Mouse (Mus musculus) thymus, postnatal 14 days (tissue): Measurements from ENCODE around the gene Gzmf.
"Not testable (repeated sequence)": the region's sequence is repeated elsewhere in the genome, so short reads cannot be mapped to it uniquely, and the experiment has no call there.

Experiments
- DNase-seq: peaks from one replicate; pipeline ENCODE4 v3.0.0; 2021

Gzmf gene

DNA sequence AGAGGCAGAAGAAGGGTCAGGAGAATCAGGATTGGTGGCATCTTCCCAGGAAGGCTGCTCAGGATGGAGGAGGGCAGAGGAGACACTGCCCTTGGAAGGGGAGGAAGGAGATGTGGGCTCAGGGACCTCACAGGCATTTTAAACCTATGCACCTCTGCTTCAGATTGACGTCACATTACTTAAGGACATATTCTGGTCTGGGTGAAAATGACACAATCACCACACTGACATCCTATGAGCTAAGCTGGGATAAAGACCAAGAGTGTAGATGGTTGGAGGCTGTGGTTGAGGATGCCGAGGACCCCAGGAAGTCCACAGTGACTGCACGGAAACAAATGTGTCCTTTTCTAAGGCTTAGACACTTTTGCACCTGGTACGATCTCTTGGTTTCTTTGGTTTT, at the start of gene Gzmf:
TSS of gene Gzmf (minus strand) at position 101 of the 400 bp plus-strand sequence.
- no peak for DNase-seq

DNA sequence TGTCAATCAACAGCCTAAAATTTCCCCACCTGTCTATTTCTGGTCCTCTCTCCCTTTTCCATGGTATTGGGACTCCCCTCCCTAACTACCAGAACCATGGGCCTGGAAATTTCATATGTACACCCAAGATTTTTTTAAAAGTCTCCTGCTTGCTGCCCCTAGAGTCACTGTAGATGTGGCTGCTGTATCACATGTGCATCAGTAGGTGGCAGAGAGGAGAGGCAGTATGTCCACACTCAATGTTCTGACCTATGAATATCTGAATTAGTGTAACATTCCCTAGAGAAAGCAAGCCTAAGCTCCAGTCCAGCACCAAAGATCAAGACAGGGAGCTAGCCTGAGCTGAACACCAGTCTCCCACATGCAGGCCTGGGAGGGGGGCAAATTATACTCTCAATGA, 29.2 kb upstream of the Gzmf start:
- DNase-seq = no peak

DNA sequence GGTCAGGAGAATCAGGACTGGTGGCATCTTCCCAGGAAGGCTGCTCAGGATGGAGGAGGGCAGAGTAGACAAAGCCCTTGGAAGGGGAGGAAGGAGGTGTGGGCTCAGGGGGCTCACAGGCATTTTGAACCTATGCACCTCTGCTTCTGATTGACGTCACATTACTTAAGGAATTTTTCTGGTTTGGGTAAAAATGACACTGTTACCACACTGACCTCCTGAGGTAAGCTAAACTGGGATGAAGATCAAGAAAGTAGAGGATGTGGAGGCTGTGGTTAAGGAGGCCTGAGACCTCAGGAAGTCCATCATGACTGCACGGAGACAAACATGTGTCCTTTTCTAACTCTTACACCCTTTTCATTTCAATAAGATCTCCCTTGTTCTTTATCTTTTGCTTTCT, 23.3 kb upstream of the Gzmf start, which contains the start of gene Gzmc:
TSS of gene Gzmc (minus strand) at position 101 of the 400 bp plus-strand sequence.
- no peak for DNase-seq

DNA sequence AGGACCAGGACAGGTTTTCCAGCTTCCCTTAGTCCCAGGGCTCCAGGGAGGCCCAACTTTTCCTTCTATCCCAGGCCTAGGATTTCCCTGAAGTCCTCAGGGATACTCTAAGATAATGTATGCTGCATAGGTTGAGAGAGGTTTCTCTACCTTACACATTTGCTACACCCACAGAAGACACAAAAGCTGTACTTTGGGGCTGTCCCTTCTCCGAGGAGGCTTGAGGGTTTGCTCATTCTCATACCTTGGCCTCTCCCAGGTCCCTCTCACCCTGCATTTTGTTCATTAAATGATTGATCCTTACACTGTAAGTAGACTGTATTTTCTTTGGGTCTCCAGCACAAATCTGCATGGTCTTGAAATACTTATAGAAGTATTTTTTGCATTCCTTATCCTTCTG, 5.6 kb downstream of the Gzmf start:
- DNase-seq = no peak

DNA sequence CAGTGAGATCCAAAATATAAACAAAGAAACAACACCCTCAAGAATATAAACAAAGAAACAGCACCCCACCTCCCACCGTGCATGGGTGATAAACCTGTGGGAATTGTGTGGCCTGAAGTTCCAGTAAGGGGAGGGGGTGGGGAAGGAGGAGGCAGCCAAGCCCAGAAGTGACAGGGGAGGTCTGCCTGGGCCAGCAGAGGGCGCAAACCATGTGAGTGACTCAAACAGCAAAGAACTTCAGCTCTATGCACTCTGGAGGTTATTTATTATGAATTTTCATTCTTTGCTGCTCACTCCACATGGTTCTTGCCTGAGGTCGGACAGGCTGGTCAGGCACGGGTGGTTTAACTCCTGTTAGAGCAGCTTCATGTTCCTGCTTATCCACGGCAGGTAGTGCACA, 6.2 kb downstream of the Gzmf start:
- peak; percentile 60 for DNase-seq

DNA sequence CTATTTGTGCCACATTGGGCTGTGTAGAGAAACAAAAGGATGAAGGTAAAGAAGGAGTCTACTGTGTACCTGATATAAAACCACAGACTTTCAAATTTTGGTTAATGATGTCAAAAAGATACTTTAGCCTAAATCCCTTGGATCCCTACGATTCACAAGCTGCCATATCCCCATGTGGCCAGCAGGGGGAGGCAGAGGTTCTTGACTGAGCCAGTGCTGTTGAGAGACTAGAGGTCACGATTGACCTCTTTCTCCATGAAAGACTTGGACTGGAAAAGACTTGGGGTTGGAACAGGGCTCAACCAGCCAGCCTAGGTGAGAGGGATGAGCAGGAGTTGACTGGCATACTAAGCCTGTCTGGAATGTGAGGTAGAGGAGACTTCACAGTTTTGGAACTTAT, 7.2 kb downstream of the Gzmf start:
- DNase-seq = peak; percentile 72

DNA sequence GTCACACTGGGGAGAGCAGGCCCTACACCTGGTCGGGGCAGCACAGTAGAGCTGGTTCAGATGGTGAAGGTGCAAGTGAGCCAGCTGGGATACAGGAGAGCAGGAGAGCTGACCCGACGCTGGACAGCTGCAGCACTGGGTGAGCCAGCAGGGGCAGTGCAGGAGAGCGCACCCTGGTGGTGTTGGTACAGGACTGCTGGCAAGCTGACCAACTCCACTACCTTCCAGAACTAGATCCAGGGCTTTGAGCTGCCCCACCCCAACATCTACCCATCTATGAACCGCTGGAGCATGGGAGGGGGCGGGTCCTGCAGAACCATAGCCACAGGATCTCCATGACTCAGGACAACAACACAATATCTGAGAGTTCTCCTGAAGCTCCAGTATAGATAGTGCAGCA, 24.3 kb downstream of the Gzmf start:
- DNase-seq = peak; percentile 12

DNA sequence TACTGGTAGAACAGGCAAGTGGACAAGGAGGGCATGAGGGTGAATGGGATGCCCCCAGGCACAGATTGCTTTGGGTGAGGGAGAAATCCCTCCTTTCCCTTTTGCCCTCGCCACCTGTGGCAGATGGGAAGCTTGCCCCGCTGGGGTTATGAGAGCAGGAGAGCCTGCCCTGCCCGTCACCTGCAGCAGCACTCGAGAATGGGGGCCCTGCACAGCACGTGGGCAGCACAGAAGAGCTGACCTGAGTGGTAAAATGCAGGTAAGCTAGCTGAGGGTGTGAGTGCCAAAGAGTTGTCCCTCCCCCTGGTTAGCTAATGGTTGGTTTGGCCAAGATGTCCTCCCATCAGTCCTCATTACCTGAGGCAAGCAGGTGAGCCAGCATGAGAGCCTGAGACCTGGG, 24.7 kb downstream of the Gzmf start:
- no peak for DNase-seq

DNA sequence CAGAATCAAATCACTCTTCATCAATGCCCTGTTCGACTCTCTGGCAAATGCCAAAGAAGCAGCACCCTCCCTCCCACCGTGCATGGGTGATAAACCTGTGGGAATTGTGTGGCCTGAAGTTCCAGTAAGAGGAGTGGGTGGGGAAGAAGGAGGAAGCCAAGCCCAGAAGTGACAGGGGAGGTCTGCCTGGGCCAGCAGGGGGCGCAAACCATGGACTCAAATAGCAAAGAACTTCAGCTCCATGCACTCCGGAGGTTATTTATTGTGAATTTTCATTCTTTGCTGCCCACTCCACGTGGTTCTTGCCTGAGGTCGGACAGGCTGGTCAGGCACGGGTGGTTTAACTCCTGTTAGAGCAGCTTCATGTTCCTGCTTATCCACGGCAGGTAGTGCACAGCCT, 33.6 kb downstream of the Gzmf start:
- DNase-seq = peak; percentile 46

DNA sequence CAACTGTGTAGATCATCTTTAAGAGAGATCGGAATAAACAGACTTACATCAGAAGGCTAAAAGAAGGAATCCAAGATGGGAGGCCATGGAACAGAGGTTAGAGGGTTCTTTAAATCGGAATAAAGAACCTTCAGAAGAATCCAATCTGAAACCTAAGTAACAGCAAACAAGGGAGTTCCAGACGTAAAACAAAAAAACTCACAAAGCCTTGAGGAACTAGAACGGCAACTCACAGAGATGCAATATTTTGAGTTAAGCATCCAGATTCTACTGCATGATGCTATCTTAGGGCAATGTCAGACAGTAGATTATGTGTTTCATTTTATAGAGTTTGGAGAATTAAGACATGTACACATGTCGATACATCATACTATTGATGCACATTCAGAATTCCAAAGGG, 36.7 kb downstream of the Gzmf start, which contains the start of gene Gzmn:
TSS of gene Gzmn (minus strand) at position 101 of the 400 bp plus-strand sequence.
- DNase-seq = no peak

DNA sequence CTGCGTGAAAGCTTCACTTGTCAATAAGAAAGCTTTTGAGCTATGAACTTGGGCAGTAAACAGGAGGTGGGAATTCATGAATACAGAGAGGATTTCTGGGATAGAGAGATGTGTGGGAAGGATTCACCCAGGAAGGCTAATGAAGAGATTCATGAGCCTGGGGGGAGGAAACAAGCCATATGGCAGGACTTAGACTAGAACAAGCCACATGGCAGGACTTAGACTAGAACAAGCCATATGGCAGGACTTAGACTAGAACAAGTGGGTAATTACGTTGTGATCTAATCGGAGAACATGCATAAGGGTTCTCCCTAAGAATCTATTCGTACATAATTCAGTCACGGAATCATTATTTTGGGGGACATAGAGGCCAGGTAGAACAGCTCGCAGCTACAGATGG, 37.8 kb downstream of the Gzmf start:
- no peak for DNase-seq

DNA sequence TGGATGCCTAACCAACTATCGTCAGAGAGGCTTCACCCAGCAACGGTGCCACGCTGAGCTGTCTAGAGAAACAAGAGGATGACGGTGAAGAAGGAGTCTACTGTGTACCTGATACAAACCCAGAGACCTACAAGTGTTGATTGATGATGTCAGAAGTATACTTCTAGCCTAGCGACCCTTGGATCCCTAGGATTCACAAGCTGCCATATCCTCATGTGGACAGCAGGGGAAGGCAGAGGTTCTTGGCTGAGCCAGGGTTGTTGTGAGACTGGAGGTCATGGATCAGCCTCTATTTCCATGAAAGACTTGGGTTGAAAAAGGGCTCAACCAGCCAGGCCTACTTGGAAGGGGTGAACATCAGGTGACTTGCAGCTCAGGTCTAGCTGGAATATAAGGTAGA, 38.5 kb downstream of the Gzmf start:
- no peak for DNase-seq

DNA sequence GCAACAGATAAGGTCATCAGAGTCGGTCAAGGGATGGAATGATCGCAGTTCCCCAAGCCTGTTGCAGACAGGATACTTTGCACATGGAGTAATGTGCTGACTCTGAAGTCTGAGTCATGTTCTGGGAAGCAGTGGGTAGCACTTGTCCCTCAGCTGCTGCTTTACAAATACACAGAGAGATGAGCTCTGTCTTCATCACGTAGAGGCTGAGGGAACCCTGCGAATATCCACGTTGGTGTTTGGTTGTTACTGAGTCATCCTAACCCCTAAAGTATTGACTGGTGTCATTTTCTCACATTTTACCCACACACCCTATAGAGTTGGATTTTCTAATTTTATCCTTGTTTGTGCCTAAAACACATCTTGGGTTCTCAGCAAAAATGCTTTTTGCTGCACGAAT, 43.2 kb downstream of the Gzmf start:
- DNase-seq = no peak

DNA sequence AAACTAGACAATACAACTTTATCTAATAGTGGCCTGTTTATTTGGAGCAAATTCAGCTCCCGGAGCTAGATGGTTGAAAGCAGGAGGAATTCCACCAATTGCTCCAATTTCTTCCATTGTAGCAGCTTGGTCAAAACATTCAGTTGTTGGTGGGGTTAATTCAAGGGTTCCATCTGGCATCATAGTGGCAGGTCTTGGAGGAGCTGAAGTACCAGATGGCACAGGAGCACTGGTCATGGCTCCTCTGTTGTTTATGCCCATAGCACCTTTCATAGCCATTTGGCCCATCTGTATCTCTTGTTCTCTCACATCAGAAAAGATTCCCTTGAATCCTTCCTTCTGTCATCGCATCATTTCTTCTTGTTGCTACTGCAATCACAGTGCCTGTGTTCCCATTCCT, 49.1 kb downstream of the Gzmf start:
- DNase-seq = no peak

DNA sequence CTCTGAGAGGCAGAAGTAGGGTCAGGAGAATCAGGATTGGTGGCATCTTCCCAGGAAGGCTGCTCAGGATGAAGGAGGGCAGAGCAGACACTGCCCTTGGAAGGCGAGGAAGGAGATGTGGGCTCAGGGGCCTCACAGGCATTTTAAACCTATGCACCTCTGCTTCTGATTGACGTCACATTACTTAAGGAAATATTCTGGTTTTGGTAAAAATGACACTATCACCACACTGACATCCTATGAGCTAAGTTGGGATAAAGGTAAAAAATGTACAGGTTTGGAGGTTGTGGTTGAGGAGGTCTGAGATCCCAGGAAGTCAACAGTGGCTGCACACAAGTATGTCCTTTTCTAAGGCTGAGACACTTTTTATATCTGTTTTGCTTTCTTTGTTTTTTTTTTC, 51.7 kb downstream of the Gzmf start, which contains the start of gene Gzmg:
TSS of gene Gzmg (minus strand) at position 101 of the 400 bp plus-strand sequence.
- not testable (repeated sequence) for DNase-seq

DNA sequence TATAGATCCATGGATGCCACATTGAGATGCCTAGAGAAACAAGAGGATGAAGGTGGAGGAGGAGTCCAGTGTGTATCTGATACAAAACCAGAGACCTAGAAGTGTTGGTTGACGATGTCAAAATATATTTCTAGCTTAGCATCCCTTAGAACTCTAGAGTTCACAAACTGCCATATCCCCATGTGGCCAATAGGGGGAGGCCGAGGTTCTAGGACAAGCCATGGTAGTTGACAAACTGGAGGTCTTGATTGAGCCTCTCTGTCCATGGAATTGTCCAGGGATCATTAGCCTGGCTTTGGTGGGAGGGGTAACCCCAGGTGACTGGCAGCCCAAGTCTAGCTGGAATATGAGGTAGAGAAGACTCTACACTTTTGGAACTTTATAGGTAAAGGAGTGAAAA, 55.9 kb downstream of the Gzmf start:
- peak; percentile 8 for DNase-seq
